Mouse (Mus musculus): Measurements from ENCODE around the gene Rnf13.

Gene Rnf13

DNA sequence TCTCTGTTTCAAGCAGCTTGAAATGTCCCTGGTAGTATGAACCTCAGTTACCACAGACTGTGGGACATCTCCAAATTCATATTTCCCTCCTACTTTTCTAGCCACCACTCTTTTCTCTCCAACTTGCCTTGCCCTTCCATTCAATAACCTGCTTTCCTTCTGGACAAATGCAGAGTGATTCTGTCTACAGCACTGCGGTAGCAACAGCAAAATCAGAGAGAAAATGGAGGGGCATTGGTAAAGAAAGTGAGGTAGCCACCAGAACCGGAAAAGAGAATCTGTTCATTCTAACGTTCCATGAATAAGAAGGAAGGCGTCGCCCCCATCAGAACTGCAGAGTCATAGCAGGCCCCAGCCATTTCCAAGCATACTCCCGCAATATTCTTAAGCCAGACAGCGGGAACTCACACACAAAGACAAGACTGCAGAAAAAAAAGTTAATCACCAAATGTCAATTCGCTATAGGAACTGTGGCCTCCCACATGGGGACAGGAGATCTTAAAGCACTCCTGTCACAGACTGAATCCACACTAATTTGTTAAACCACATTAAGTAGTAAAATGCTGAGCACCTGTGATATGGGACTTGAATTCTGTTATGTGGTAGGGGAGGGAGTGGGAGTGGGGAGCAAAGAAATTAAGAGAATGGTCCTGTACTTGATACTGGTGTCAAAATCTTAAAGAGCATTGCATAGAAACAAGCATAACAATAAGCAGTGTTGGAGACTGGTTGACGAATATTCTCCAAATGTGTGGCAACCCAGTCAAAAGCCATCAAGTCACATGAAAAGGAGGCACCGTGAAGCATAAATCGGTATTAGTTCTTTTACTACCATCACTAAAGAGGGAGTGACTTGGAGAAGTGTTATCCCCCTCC is 110.2 kb downstream of the Rnf13 start:
- peak in 1 of 2 experiments; percentile 30 for DNase-seq (ENCODE audit: low spot score in 2 of 2)

DNA sequence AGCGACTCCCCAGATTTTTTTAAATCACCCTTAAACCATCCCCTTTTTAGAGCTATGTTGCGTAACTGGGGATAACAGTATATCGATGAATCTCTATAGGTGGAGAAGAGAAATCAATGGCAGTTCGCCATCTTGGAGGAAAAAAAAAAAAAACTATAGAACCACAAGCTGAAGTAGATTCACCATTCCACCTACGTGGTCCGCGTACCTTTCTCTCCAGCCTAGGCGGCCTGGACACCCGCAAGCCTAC is 110.7 kb downstream of the Rnf13 start:
- DNase-seq (ENCODE audit: low spot score in 2 of 2), result no peak

DNA sequence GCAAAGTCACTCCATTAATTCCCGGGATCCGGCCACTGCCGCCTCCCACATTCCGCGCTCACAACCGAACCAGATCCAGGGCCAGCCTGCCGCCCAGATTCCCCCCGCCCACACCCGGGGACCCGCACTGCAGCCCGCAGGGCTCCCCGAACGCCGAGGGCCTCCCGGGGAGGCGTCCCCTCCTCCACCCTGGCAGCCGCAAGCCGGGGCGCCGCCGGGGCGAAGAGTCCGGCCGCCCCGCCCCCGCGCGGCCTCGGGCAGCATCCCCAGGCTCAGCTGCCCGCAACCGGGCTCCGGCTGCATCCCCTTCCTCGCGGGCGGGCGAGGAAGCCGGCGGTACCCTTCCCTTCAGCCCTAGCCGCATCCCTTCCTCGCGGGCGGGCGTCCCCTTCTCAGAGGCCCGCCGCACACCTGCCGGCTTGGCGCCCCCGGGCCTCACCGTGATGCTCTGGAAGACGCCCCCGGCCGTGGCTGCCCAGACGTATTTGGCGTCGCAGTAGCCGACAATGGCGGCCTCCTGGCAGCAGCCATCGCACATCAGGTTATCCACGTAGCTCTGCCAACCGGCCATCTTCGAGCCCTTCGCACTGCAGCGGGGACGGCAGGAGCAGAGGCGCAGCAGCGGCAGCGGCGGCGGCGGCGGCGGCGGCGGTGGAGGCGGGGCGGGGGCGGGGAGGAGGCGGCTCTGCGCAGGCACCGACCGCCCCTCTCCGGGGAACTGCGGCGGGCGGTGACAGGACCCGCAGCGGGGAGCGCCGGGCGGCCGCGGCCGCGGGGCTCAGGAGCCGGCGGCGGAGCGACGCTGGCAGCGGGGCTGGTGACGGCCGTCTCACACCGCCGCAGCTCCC is 111.3 kb downstream of the Rnf13 start:
- DNase-seq (ENCODE audit: low spot score in 2 of 2), result peak; percentile 50 to 66

DNA sequence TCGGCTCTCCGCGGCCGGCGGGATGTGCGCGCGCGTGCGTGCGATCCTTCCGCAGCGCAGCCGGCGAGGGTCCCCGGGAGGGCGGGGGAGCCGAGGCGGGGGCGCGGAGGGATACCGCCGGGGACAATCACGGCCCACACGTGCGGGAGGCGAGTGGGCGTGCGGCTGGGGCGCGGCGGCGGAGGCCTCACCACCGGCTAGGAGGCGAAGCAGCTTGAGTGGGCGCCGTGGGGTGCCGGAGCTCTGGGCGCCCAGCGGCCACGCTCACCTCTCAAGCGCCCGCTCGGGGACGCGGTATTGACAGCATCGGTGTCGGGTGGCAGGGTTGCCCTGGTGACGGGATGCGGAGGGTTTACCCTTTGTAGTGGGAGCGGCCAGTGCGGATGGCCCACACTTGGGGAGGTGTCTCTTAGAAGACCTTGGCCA is 111.9 kb downstream of the Rnf13 start, which contains the start of gene Pfn2:
Pfn2 (minus strand) TSS at position 320 of the 426 bp plus-strand sequence.
- DNase-seq (ENCODE audit: low spot score in 2 of 2), result peak; percentile 80 to 85

DNA sequence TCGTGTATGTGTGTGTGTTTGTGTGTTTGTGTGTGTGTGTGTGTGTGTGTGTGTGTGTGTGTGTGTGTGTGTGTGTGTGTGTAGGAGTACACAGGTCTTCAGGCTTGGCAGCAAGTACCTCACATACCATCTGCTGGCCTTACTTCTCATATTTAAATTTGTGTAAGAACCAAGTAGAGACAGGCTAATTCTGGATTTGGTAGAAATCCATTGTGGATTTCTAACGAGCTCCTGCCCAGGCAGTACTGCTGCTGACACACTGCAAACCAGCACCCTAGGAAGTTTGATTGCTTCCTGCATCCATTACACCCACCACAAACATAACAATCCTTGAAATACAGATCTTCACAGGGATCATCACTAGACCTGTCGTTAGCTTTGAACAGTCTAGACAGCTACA is 147.1 kb downstream of the Rnf13 start:
- peak in 1 of 2 experiments; percentile 9 for DNase-seq (ENCODE audit: low spot score in 2 of 2)
